Mouse (Mus musculus): ENCODE data around the gene Rbm38. TPM values are rescaled to one million over a fixed set of nuclear protein-coding genes. Genes with fewer than 3 reads are reported as not detected.

Gene Rbm38
- polyA plus RNA-seq, 1 experiment from 2014 or later, result 146 TPM

- H3K27me3 ChIP-seq (ENCODE audit: control insufficient read depth, insufficient read depth, low read length), result no peaks in the 10 kb centered on the region
- H3K9me3 ChIP-seq (replicated peaks; ENCODE audit: control insufficient read depth, low read length), result no peaks in the 10 kb centered on the region; the same call in 1 of the 2 replicates
- no peak overlapping the region for H3K4me3 ChIP-seq (ENCODE audit: low read length)
- H3K9ac ChIP-seq (ENCODE audit: low read length), result no peak overlapping the region
- no peak overlapping the region for H3K4me2 ChIP-seq (ENCODE audit: low read depth, low read length)
- H3K36me3 ChIP-seq (ENCODE audit: control insufficient read depth, insufficient read depth), result no peaks in the 10 kb centered on the region
- H3K4me1 ChIP-seq (ENCODE audit: control insufficient read depth, insufficient read depth, low read length), result no peaks in the 10 kb centered on the region
- no peak overlapping the region for H3K27ac ChIP-seq (ENCODE audit: low read length)
- WGBS, result 86% methylated on average over 7 of the region's 7 CpGs
- no peak for ATAC-seq (replicated peaks; ENCODE audit: extremely low read depth, insufficient read depth, low FRiP score)
Measured at GRCm38 (mm10) chr2:173072948-173073347, 52.6 kb downstream of the Rbm38 start.

- WGBS, result 46% methylated on average over 5 of the region's 5 CpGs
- no peak overlapping the region for H3K9ac ChIP-seq (ENCODE audit: low read length)
- no peak overlapping the region for H3K4me2 ChIP-seq (ENCODE audit: low read depth, low read length)
- H3K36me3 ChIP-seq (ENCODE audit: control insufficient read depth, insufficient read depth), result no peaks in the 10 kb centered on the region
- no peak for ATAC-seq (replicated peaks; ENCODE audit: extremely low read depth, insufficient read depth, low FRiP score)
- no peak overlapping the region for H3K4me3 ChIP-seq (ENCODE audit: low read length)
- no peaks in the 10 kb centered on the region for H3K9me3 ChIP-seq (replicated peaks; ENCODE audit: control insufficient read depth, low read length)
- H3K4me1 ChIP-seq (ENCODE audit: control insufficient read depth, insufficient read depth, low read length), result no peaks in the 10 kb centered on the region
- no peaks in the 10 kb centered on the region for H3K27me3 ChIP-seq (ENCODE audit: control insufficient read depth, insufficient read depth, low read length)
- no peak overlapping the region for H3K27ac ChIP-seq (ENCODE audit: low read length)
Measured at GRCm38 (mm10) chr2:173073666-173074065, 53.4 kb downstream of the Rbm38 start.

GRCm38 (mm10) chr2:173076921-173077320 lies 56.6 kb downstream of the Rbm38 start:
- Histone ChIP-seq H3K9ac (ENCODE audit: low read length) (no peak overlapping the region), H3K27me3 (ENCODE audit: control insufficient read depth, insufficient read depth, low read length) (no peaks in the 10 kb centered on the region), H3K36me3 (ENCODE audit: control insufficient read depth, insufficient read depth) (no peaks in the 10 kb centered on the region), H3K4me2 (ENCODE audit: low read depth, low read length) (no peak overlapping the region), H3K4me3 (ENCODE audit: low read length) (no peak overlapping the region), H3K9me3 (replicated peaks; ENCODE audit: control insufficient read depth, low read length) (no peaks in the 10 kb centered on the region), H3K27ac (ENCODE audit: low read length) (no peak overlapping the region), H3K4me1 (ENCODE audit: control insufficient read depth, insufficient read depth, low read length) (peaks cover 18% of the 10 kb centered on the region)
- 77% methylated on average over 9 of the region's 9 CpGs for WGBS
- no peak for ATAC-seq (replicated peaks; ENCODE audit: extremely low read depth, insufficient read depth, low FRiP score)

- peaks cover 29% of the 10 kb centered on the region for H3K4me1 ChIP-seq (ENCODE audit: control insufficient read depth, insufficient read depth, low read length)
- H3K27ac ChIP-seq (ENCODE audit: low read length), result peak overlapping the region; percentile 86
- ATAC-seq (replicated peaks; ENCODE audit: extremely low read depth, insufficient read depth, low FRiP score), result peak; percentile 33; the same call in 1 of the 2 replicates
- WGBS, result 39% methylated on average over 10 of the region's 10 CpGs
- no peaks in the 10 kb centered on the region for H3K27me3 ChIP-seq (ENCODE audit: control insufficient read depth, insufficient read depth, low read length)
- H3K9ac ChIP-seq (ENCODE audit: low read length), result peak overlapping the region; percentile 66
- H3K4me3 ChIP-seq (ENCODE audit: low read length), result no peak overlapping the region
- H3K4me2 ChIP-seq (ENCODE audit: low read depth, low read length), result no peak overlapping the region
- H3K36me3 ChIP-seq (ENCODE audit: control insufficient read depth, insufficient read depth), result no peaks in the 10 kb centered on the region
- H3K9me3 ChIP-seq (replicated peaks; ENCODE audit: control insufficient read depth, low read length), result no peaks in the 10 kb centered on the region
Measured at GRCm38 (mm10) chr2:173079766-173080549, 59.7 kb downstream of the Rbm38 start.

GRCm38 (mm10) chr2:173080785-173081241 lies 60.5 kb downstream of the Rbm38 start:
- H3K9ac ChIP-seq (ENCODE audit: low read length), result peak overlapping the region; percentile 66
- peak overlapping the region; percentile 86 for H3K27ac ChIP-seq (ENCODE audit: low read length)
- WGBS, result 26% methylated on average over 10 of the region's 10 CpGs
- H3K36me3 ChIP-seq (ENCODE audit: control insufficient read depth, insufficient read depth), result no peaks in the 10 kb centered on the region
- H3K4me3 ChIP-seq (ENCODE audit: low read length), result no peak overlapping the region
- ATAC-seq (replicated peaks; ENCODE audit: extremely low read depth, insufficient read depth, low FRiP score), result peak; percentile 43; the same call in 1 of the 2 replicates
- H3K27me3 ChIP-seq (ENCODE audit: control insufficient read depth, insufficient read depth, low read length), result no peaks in the 10 kb centered on the region
- no peaks in the 10 kb centered on the region for H3K9me3 ChIP-seq (replicated peaks; ENCODE audit: control insufficient read depth, low read length)
- H3K4me2 ChIP-seq (ENCODE audit: low read depth, low read length), result peak overlapping the region; percentile 23; the same call in 1 of the 2 replicates
- H3K4me1 ChIP-seq (ENCODE audit: control insufficient read depth, insufficient read depth, low read length), result peaks cover 31% of the 10 kb centered on the region

- WGBS, result 88% methylated on average over 3 of the region's 3 CpGs
- Histone ChIP-seq H3K36me3 (ENCODE audit: control insufficient read depth, insufficient read depth) (no peaks in the 10 kb centered on the region), H3K27ac (ENCODE audit: low read length) (no peak overlapping the region; the same call in 1 of the 2 replicates), H3K9ac (ENCODE audit: low read length) (no peak overlapping the region), H3K4me3 (ENCODE audit: low read length) (no peak overlapping the region), H3K9me3 (replicated peaks; ENCODE audit: control insufficient read depth, low read length) (no peaks in the 10 kb centered on the region), H3K27me3 (ENCODE audit: control insufficient read depth, insufficient read depth, low read length) (no peaks in the 10 kb centered on the region), H3K4me2 (ENCODE audit: low read depth, low read length) (no peak overlapping the region), H3K4me1 (ENCODE audit: control insufficient read depth, insufficient read depth, low read length) (peaks cover 36% of the 10 kb centered on the region)
- no peak for ATAC-seq (replicated peaks; ENCODE audit: extremely low read depth, insufficient read depth, low FRiP score)
Measured at GRCm38 (mm10) chr2:173082706-173083105, 62.4 kb downstream of the Rbm38 start.

- Histone ChIP-seq H3K4me2 (ENCODE audit: low read depth, low read length) (peak overlapping the region; percentile 42), H3K9me3 (replicated peaks; ENCODE audit: control insufficient read depth, low read length) (no peaks in the 10 kb centered on the region), H3K27me3 (ENCODE audit: control insufficient read depth, insufficient read depth, low read length) (no peaks in the 10 kb centered on the region), H3K4me1 (ENCODE audit: control insufficient read depth, insufficient read depth, low read length) (peaks cover 38% of the 10 kb centered on the region), H3K36me3 (ENCODE audit: control insufficient read depth, insufficient read depth) (no peaks in the 10 kb centered on the region), H3K9ac (ENCODE audit: low read length) (peak overlapping the region; percentile 62), H3K27ac (ENCODE audit: low read length) (peak overlapping the region; percentile 81), H3K4me3 (ENCODE audit: low read length) (no peak overlapping the region)
- 78% methylated on average over 9 of the region's 9 CpGs for WGBS
- no peak for ATAC-seq (replicated peaks; ENCODE audit: extremely low read depth, insufficient read depth, low FRiP score)
Measured at GRCm38 (mm10) chr2:173083106-173083505, 62.8 kb downstream of the Rbm38 start.

GRCm38 (mm10) chr2:173083712-173084475 lies 63.6 kb downstream of the Rbm38 start:
- H3K4me1 ChIP-seq (ENCODE audit: control insufficient read depth, insufficient read depth, low read length), result peaks cover 43% of the 10 kb centered on the region
- H3K27ac ChIP-seq (ENCODE audit: low read length), result peak overlapping the region; percentile 81

More at GRCm38 (mm10) chr2:173083712-173084475, 63.6 kb downstream of the Rbm38 start:
- H3K27me3 ChIP-seq (ENCODE audit: control insufficient read depth, insufficient read depth, low read length), result no peaks in the 10 kb centered on the region
- 17% methylated on average over 13 of the region's 13 CpGs for WGBS
- H3K4me2 ChIP-seq (ENCODE audit: low read depth, low read length), result peak overlapping the region; percentile 42
- H3K36me3 ChIP-seq (ENCODE audit: control insufficient read depth, insufficient read depth), result no peaks in the 10 kb centered on the region
- H3K4me3 ChIP-seq (ENCODE audit: low read length), result no peak overlapping the region
- peak overlapping the region; percentile 62 for H3K9ac ChIP-seq (ENCODE audit: low read length)
- peak; percentile 28; the same call in 1 of the 2 replicates for ATAC-seq (replicated peaks; ENCODE audit: extremely low read depth, insufficient read depth, low FRiP score)
- H3K9me3 ChIP-seq (replicated peaks; ENCODE audit: control insufficient read depth, low read length), result no peaks in the 10 kb centered on the region
